Mouse (Mus musculus) ES-E14 (cell line): Measurements from ENCODE around the gene Shisal2b. TPM values are rescaled to one million over a fixed set of nuclear protein-coding genes. Genes with fewer than 3 reads are reported as not detected.

ENCODE experiments used
- DNase-seq: peaks from one replicate; pipeline ENCODE4 v3.0.0-alpha.2; 2013; ENCODE audit warnings: low read depth, low spot score
- H3K27ac ChIP-seq: 2 replicates; pipeline ENCODE4 v1.5.1; 2012; ENCODE audit warnings: low read depth, mild to moderate bottlenecking, low read length, moderate library complexity, mixed read lengths; ENCODE audit not compliant: poor library complexity, insufficient read depth, severe bottlenecking
- H3K36me3 ChIP-seq: 2 replicates; pipeline ENCODE4 v1.6.1; 2012; ENCODE audit warnings: mild to moderate bottlenecking, low read length, moderate library complexity, mixed read lengths; ENCODE audit not compliant: control insufficient read depth, poor library complexity, insufficient read depth, severe bottlenecking
- H3K4me1 ChIP-seq, 2 experiments: fragments of 150-350 bp in 1 of 2; sonication (generic) in 1 of 2; 2 replicates each; pipeline ENCODE4 v1.6.1; 2012; ENCODE audit warnings: low read length in 2 of 2, mild to moderate bottlenecking in 1 of 2, mixed read lengths in 1 of 2; ENCODE audit not compliant: control insufficient read depth in 2 of 2, insufficient read depth in 2 of 2, poor library complexity in 1 of 2
- H3K4me3 ChIP-seq, 2 experiments: fragments of 150-350 bp in 1 of 2; sonication (generic) in 1 of 2; 2 replicates each; pipeline ENCODE4 v1.5.1; 2012; ENCODE audit warnings: low read length in 2 of 2, low read depth in 1 of 2, mild to moderate bottlenecking in 1 of 2, mixed read lengths in 1 of 2; ENCODE audit not compliant: insufficient read depth in 1 of 2, poor library complexity in 1 of 2, severe bottlenecking in 1 of 2
- H3K9ac ChIP-seq: 2 replicates; pipeline ENCODE4 v1.6.1; 2012; ENCODE audit warnings: low read depth, mild to moderate bottlenecking, low read length, mixed read lengths; ENCODE audit not compliant: poor library complexity, insufficient read depth, severe bottlenecking
- H3K9me3 ChIP-seq: fragments of 150-350 bp; sonication (generic); 2 replicates; pipeline ENCODE4 v1.6.1; 2012; ENCODE audit warnings: low read depth, mild to moderate bottlenecking, low read length; ENCODE audit not compliant: control insufficient read depth, insufficient read depth
- CHD2 ChIP-seq: IDR thresholded peaks from 2 replicates; pipeline ENCODE4 v1.6.1; 2014; ENCODE audit warnings: mild to moderate bottlenecking, low read depth, low read length, inconsistent platforms
- HCFC1 ChIP-seq: IDR thresholded peaks from 2 replicates; pipeline ENCODE4 v1.6.1; 2012; ENCODE audit warnings: low read length, inconsistent platforms, borderline replicate concordance; ENCODE audit not compliant: insufficient read depth
- MAFK ChIP-seq: IDR thresholded peaks from 2 replicates; pipeline ENCODE4 v1.6.1; 2014; ENCODE audit warnings: mild to moderate bottlenecking, low read depth, low read length, inconsistent platforms; ENCODE audit not compliant: insufficient read depth
- ZC3H11A ChIP-seq: IDR thresholded peaks from 2 replicates; pipeline ENCODE4 v1.6.1; 2012; ENCODE audit warnings: low read depth, mild to moderate bottlenecking, inconsistent platforms, low read length, borderline replicate concordance
- ZNF384 ChIP-seq: IDR thresholded peaks from 2 replicates; pipeline ENCODE4 v1.6.1; 2012; ENCODE audit warnings: low read depth, low read length, inconsistent platforms
- in situ Hi-C, 2 experiments: fragments of 600-800 bp; cut with MboI; formaldehyde crosslinking; loops; one replicate each; pipeline ENCODE4 v1.15.1; 2025; ENCODE audit warnings: low sequenced_read_pairs in 2 of 2, inconsistent platforms in 1 of 2; ENCODE audit not compliant: unreplicated experiment in 2 of 2
- total RNA-seq: library from RNA; depleted of rRNA; stranded (reverse); fragments of 300-350 nt; gene quantifications from 2 replicates; pipeline ENCODE4 v1.2.3, GENCODE M21; 2012

Gene Shisal2b
- total RNA-seq, 1 experiment: 1.7 TPM

DNA sequence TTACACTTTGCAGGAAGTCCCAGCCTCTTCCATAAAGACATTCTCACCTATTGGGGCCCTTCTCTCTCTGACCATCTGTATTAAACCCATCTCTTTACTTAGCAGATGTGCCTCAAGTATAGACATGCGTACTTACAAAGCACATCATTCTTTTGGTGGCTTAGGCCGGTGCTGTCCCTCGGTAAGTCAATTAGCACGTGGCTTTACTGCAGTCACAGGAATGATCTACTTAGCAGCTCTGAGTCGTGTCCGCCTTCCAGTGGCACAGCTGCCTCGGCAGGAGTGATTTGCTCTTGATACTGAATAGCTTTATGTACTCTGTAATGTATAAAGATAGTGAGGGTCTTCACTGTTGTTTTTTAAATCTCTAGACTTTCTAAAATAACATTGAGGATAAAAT is 26.1 kb downstream of the Shisal2b start:
- Histone ChIP-seq H3K4me1 (0 out of 4 replicates have a peak, but pooled peaks cover 0 to 2% of the 10 kb centered on the region in 2 experiments), H3K36me3 (peaks cover 14% of the 10 kb centered on the region), H3K27ac (no peak overlapping the region), H3K9me3 (no peaks in the 10 kb centered on the region), H3K4me3 (no peak overlapping the region), H3K9ac (no peak overlapping the region)
- DNase-seq: no peak
- in situ Hi-C loops: no loop called here
- TF ChIP-seq MAFK (no peak), ZNF384 (no peak), ZC3H11A (no peak)

DNA sequence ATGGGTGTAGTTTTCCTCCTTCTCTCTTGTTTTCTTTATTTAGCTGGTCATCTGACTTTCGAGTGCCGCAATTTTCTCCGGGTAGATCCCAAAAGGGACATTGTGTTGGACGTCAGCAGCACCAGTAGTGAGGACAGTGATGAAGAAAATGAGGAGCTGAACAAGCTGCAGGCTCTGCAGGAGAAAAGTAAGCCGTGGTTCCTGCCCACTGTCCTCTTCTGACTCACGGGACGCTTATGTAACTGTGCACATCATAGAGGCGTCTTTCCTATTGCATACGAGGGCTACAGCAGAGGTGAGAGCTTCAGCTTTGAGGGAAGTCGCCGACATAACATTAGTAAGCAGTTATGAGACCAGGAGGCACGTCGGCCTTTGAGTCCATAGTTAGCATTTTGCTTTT is 30.9 kb downstream of the Shisal2b start:
- no peak for TF ChIP-seq ZC3H11A
- TF ChIP-seq ZNF384: no peak
- TF ChIP-seq HCFC1: no peak
- TF ChIP-seq CHD2: no peak
- no peak for TF ChIP-seq MAFK
- Histone ChIP-seq H3K36me3 (peaks cover 14% of the 10 kb centered on the region), H3K9ac (no peak overlapping the region), H3K4me3 (no peak overlapping the region), H3K9me3 (no peaks in the 10 kb centered on the region; the same call in 1 of the 2 replicates), H3K27ac (no peak overlapping the region), H3K4me1 (no peaks in the 10 kb centered on the region)
- in situ Hi-C loops: no loop called here
- no peak for DNase-seq

DNA sequence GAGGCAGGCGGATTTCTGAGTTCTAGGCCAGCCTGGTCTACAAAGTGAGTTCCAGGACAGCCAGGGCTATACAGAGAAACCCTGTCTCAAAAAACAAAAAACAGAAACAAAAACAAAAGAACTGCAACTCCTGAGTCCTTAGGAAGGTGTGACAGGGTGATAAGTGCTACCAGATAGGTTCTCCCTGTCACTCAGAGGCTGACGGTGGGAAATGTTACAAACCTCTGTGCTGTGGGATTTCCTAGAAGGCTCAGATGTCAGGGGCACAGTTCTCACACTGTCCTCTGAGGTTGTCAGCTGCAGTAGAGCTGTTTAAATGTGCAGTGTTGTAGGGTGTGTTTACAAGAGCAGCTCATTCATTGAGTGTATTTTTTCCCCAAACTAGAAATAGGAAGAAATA is 38.2 kb downstream of the Shisal2b start:
- no peak for TF ChIP-seq CHD2
- TF ChIP-seq ZNF384: no peak
- TF ChIP-seq HCFC1: no peak
- no peak for TF ChIP-seq MAFK
- TF ChIP-seq ZC3H11A: no peak
- Histone ChIP-seq H3K9me3 (no peaks in the 10 kb centered on the region; the same call in 1 of the 2 replicates), H3K36me3 (peaks cover 5% of the 10 kb centered on the region; the same call in 1 of the 2 replicates), H3K9ac (no peak overlapping the region), H3K4me3 (no peak overlapping the region), H3K4me1 (peaks cover 0 to 6% of the 10 kb centered on the region in 2 experiments; a peak in 2 of 4 replicates), H3K27ac (no peak overlapping the region)
- in situ Hi-C loops: no loop called here
- DNase-seq: no peak

DNA sequence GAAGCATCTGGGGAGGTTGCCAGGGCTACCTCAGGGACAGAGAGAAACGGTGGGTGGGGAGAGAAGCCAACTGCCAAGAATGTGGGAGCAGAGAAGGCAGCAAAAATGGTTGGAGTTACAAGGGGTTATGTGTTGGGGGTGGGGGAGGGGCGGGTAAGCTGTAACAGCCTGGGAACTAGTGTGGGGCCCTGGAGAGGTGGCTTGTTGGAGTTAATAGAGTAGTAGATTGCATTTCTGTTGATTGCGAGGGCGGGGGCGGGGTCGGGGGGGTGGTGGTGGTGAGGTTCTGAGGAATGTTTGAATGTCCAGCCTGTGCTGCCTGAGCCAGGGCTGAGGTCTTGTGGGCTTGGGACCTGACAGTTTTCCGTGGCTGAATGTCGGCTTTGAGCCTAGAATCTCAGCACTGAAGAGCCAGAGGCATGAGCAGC is 41.3 kb downstream of the Shisal2b start:
- in situ Hi-C loops: no loop called here
- H3K4me1 ChIP-seq: peaks cover 0 to 6% of the 10 kb centered on the region in 2 experiments; a peak in 2 of 4 replicates
- H3K9me3 ChIP-seq: no peaks in the 10 kb centered on the region

More for the DNA sequence above, 41.3 kb downstream of the Shisal2b start:
- no peak for TF ChIP-seq ZC3H11A
- no peak for TF ChIP-seq MAFK
- TF ChIP-seq HCFC1: no peak
- TF ChIP-seq CHD2: no peak
- no peak for TF ChIP-seq ZNF384
- no peak for DNase-seq
- Histone ChIP-seq H3K4me3 (0 out of 4 replicates have a peak overlapping the region, but pooled peaks of 1 of the 2 experiments have one; percentile 6), H3K9ac (no peak overlapping the region), H3K36me3 (peaks cover 2% of the 10 kb centered on the region; the same call in 1 of the 2 replicates), H3K27ac (0 out of 2 replicates have a peak overlapping the region, but pooled peaks have one; percentile 31)
